Mouse (Mus musculus) neural tube, embryonic 12.5 days (tissue): ENCODE results near the gene Tpmt. TPM values are rescaled to one million over a fixed set of nuclear protein-coding genes. Genes with fewer than 3 reads are reported as not detected.

Experiments
- ATAC-seq: fragments of 200-750 bp; cut with Nextera tagmentation; 2 replicates; pipeline ENCODE4 v1.8.0; 2017; ENCODE audit warnings: low read depth, mild to moderate bottlenecking, moderate TSS enrichment, moderate library complexity; ENCODE audit not compliant: low FRiP score
- H3K27ac ChIP-seq: fragments of 300-500 bp; sonication (generic); 2 replicates; pipeline ENCODE4 v1.5.1; 2016
- H3K27me3 ChIP-seq: fragments of 300-500 bp; sonication (generic); replicated peaks from 2 replicates; pipeline ENCODE4 v1.6.1; 2016; ENCODE audit warnings: mild to moderate bottlenecking
- H3K36me3 ChIP-seq: fragments of 300-500 bp; sonication (generic); 2 replicates; pipeline ENCODE4 v1.6.1; 2016; ENCODE audit warnings: mild to moderate bottlenecking
- H3K4me1 ChIP-seq: fragments of 300-500 bp; sonication (generic); 2 replicates; pipeline ENCODE4 v1.6.1; 2016
- H3K4me2 ChIP-seq: fragments of 300-500 bp; sonication (generic); replicated peaks from 2 replicates; pipeline ENCODE4 v1.6.1; 2016; ENCODE audit warnings: mild to moderate bottlenecking
- H3K4me3 ChIP-seq: fragments of 300-500 bp; sonication (generic); 2 replicates; pipeline ENCODE4 v1.5.1; 2016
- H3K9ac ChIP-seq: fragments of 300-500 bp; sonication (generic); 2 replicates; pipeline ENCODE4 v1.6.1; 2016; ENCODE audit warnings: mild to moderate bottlenecking
- H3K9me3 ChIP-seq: fragments of 300-500 bp; sonication (generic); 2 replicates; pipeline ENCODE4 v1.6.1; 2016; ENCODE audit warnings: mild to moderate bottlenecking
- WGBS: fragments of 180-500 bp; shearing (Covaris S2); methylation state at CpG from one replicate; pipeline ENCODE4 v1.1.7; 2016; 5-methylcytosine and 5-hydroxymethylcytosine counted together
- polyA plus RNA-seq: library from polyadenylated mRNA; unstranded; fragments of >200 nt; fragmentation: Nextera tagmentation; extraction: Ambion mirVana; gene quantifications from 2 replicates; pipeline ENCODE4 v1.2.1, GENCODE M21; 2016

Gene Tpmt
- polyA plus RNA-seq, 1 experiment from 2014 or later, result 37.8 TPM

GRCm38 (mm10) chr13:47033602-47034001 lies 10.9 kb downstream of the Tpmt start:
- no peak overlapping the region for H3K27ac ChIP-seq
- H3K27me3 ChIP-seq, result no peaks in the 10 kb centered on the region
- ATAC-seq, result no peak
- H3K9ac ChIP-seq, result no peak overlapping the region
- H3K36me3 ChIP-seq, result peaks cover 8% of the 10 kb centered on the region; the same call in 1 of the 2 replicates
- no peak overlapping the region for H3K4me3 ChIP-seq
- no peaks in the 10 kb centered on the region for H3K4me1 ChIP-seq
- H3K9me3 ChIP-seq, result no peaks in the 10 kb centered on the region
- no peak overlapping the region for H3K4me2 ChIP-seq
- 90% methylated on average over 4 of the region's 4 CpGs for WGBS

- no peak for ATAC-seq
- Histone ChIP-seq H3K9ac (no peak overlapping the region), H3K27ac (no peak overlapping the region), H3K27me3 (no peaks in the 10 kb centered on the region), H3K4me1 (no peaks in the 10 kb centered on the region), H3K4me3 (no peak overlapping the region), H3K4me2 (no peak overlapping the region), H3K9me3 (no peaks in the 10 kb centered on the region), H3K36me3 (peaks cover 7% of the 10 kb centered on the region; the same call in 1 of the 2 replicates)
- WGBS, result 92% methylated on average over 17 of the region's 17 CpGs
Observed at GRCm38 (mm10) chr13:47030376-47031107, 14.0 kb downstream of the Tpmt start.

- no peak overlapping the region for H3K4me2 ChIP-seq
- H3K27ac ChIP-seq, result no peak overlapping the region
- no peak for ATAC-seq
- no peaks in the 10 kb centered on the region for H3K4me1 ChIP-seq
- no peak overlapping the region for H3K9ac ChIP-seq
- WGBS, result 71% methylated on average over 7 of the region's 7 CpGs
- 0 out of 2 replicates have a peak, but pooled peaks cover 2% of the 10 kb centered on the region for H3K36me3 ChIP-seq
- H3K4me3 ChIP-seq, result no peak overlapping the region
- H3K27me3 ChIP-seq, result no peaks in the 10 kb centered on the region
- no peaks in the 10 kb centered on the region for H3K9me3 ChIP-seq
Observed at GRCm38 (mm10) chr13:47020798-47021197, 23.7 kb downstream of the Tpmt start.

GRCm38 (mm10) chr13:47019774-47020173 lies 24.8 kb downstream of the Tpmt start:
- H3K4me3 ChIP-seq, result no peak overlapping the region
- WGBS, result 87% methylated on average over 7 of the region's 7 CpGs
- H3K9me3 ChIP-seq, result no peaks in the 10 kb centered on the region
- H3K27ac ChIP-seq, result no peak overlapping the region
- 0 out of 2 replicates have a peak, but pooled peaks cover 1% of the 10 kb centered on the region for H3K36me3 ChIP-seq
- no peak overlapping the region for H3K4me2 ChIP-seq
- no peak for ATAC-seq
- no peaks in the 10 kb centered on the region for H3K4me1 ChIP-seq
- no peak overlapping the region for H3K9ac ChIP-seq
- H3K27me3 ChIP-seq, result no peaks in the 10 kb centered on the region; the same call in 1 of the 2 replicates

GRCm38 (mm10) chr13:47017259-47017658 lies 27.3 kb downstream of the Tpmt start:
- Histone ChIP-seq H3K4me3 (no peak overlapping the region), H3K4me1 (peaks cover 9% of the 10 kb centered on the region), H3K9me3 (no peaks in the 10 kb centered on the region), H3K9ac (no peak overlapping the region), H3K36me3 (no peaks in the 10 kb centered on the region), H3K27me3 (peaks cover 3% of the 10 kb centered on the region; the same call in 1 of the 2 replicates), H3K4me2 (no peak overlapping the region), H3K27ac (no peak overlapping the region)
- WGBS, result 47% methylated on average over 5 of the region's 5 CpGs
- ATAC-seq, result no peak

- Histone ChIP-seq H3K36me3 (no peaks in the 10 kb centered on the region), H3K4me2 (peak overlapping the region; percentile 95), H3K27me3 (peaks cover 3% of the 10 kb centered on the region; the same call in 1 of the 2 replicates), H3K27ac (no peak overlapping the region), H3K9me3 (peaks cover 17% of the 10 kb centered on the region), H3K9ac (no peak overlapping the region), H3K4me1 (peaks cover 9% of the 10 kb centered on the region), H3K4me3 (no peak overlapping the region)
- WGBS, result 85% methylated on average over 5 of the region's 5 CpGs
- ATAC-seq, result no peak
Observed at GRCm38 (mm10) chr13:47015195-47015501, 29.4 kb downstream of the Tpmt start.

GRCm38 (mm10) chr13:47014334-47015194 lies 30.0 kb downstream of the Tpmt start, which contains the start of gene Nhlrc1:
Nhlrc1 (minus strand) TSS chr13:47014850.
- H3K4me1 ChIP-seq, result peaks cover 9% of the 10 kb centered on the region
- H3K9ac ChIP-seq, result peak within 1 kb of the TSS; percentile 53
- H3K4me3 ChIP-seq, result peak within 1 kb of the TSS; percentile 51
- no peak within 1 kb of the TSS for H3K27ac ChIP-seq
- H3K36me3 ChIP-seq, result no peaks in the 10 kb centered on the region
- H3K4me2 ChIP-seq, result peak within 1 kb of the TSS; percentile 95
- ATAC-seq, result peak; percentile 82
- peaks cover 22% of the 10 kb centered on the region for H3K9me3 ChIP-seq
- WGBS, result 4% methylated on average over 73 of the region's 73 CpGs
- peaks cover 3% of the 10 kb centered on the region; the same call in 1 of the 2 replicates for H3K27me3 ChIP-seq

GRCm38 (mm10) chr13:47013740-47014139 lies 30.8 kb downstream of the Tpmt start:
- H3K4me2 ChIP-seq, result peak overlapping the region; percentile 95
- H3K36me3 ChIP-seq, result no peaks in the 10 kb centered on the region
- no peak for ATAC-seq
- peaks cover 3% of the 10 kb centered on the region; the same call in 1 of the 2 replicates for H3K27me3 ChIP-seq
- WGBS, result 63% methylated on average over 10 of the region's 10 CpGs
- peak overlapping the region; percentile 51; the same call in 1 of the 2 replicates for H3K4me3 ChIP-seq
- H3K9me3 ChIP-seq, result peaks cover 22% of the 10 kb centered on the region
- no peak overlapping the region for H3K27ac ChIP-seq
- H3K4me1 ChIP-seq, result peaks cover 9% of the 10 kb centered on the region
- no peak overlapping the region for H3K9ac ChIP-seq

- H3K27ac ChIP-seq, result no peak overlapping the region
- no peak overlapping the region for H3K9ac ChIP-seq
- H3K4me3 ChIP-seq, result no peak overlapping the region
- no peaks in the 10 kb centered on the region for H3K4me1 ChIP-seq
- no peaks in the 10 kb centered on the region for H3K36me3 ChIP-seq
- WGBS, result 86% methylated on average over 4 of the region's 4 CpGs
- H3K9me3 ChIP-seq, result no peaks in the 10 kb centered on the region
- ATAC-seq, result no peak
- no peaks in the 10 kb centered on the region for H3K27me3 ChIP-seq
- H3K4me2 ChIP-seq, result no peak overlapping the region
Observed at GRCm38 (mm10) chr13:47001590-47001989, 42.9 kb downstream of the Tpmt start.

GRCm38 (mm10) chr13:46999498-46999897 lies 45.0 kb downstream of the Tpmt start:
- Histone ChIP-seq H3K9me3 (no peaks in the 10 kb centered on the region), H3K36me3 (no peaks in the 10 kb centered on the region), H3K27ac (no peak overlapping the region), H3K4me3 (no peak overlapping the region), H3K4me2 (no peak overlapping the region), H3K9ac (no peak overlapping the region), H3K4me1 (no peaks in the 10 kb centered on the region), H3K27me3 (no peaks in the 10 kb centered on the region)
- 68% methylated on average over 5 of the region's 5 CpGs for WGBS
- no peak for ATAC-seq

GRCm38 (mm10) chr13:46997355-46997754 lies 47.2 kb downstream of the Tpmt start:
- ATAC-seq, result no peak
- 81% methylated on average over 4 of the region's 4 CpGs for WGBS
- Histone ChIP-seq H3K27ac (no peak overlapping the region), H3K9me3 (no peaks in the 10 kb centered on the region), H3K9ac (no peak overlapping the region), H3K36me3 (no peaks in the 10 kb centered on the region), H3K4me1 (no peaks in the 10 kb centered on the region), H3K4me2 (no peak overlapping the region), H3K27me3 (no peaks in the 10 kb centered on the region), H3K4me3 (no peak overlapping the region)

GRCm38 (mm10) chr13:46993274-46993551 lies 51.3 kb downstream of the Tpmt start:
- Histone ChIP-seq H3K4me1 (no peaks in the 10 kb centered on the region), H3K4me3 (no peak overlapping the region), H3K9me3 (no peaks in the 10 kb centered on the region), H3K9ac (no peak overlapping the region), H3K27ac (no peak overlapping the region), H3K36me3 (no peaks in the 10 kb centered on the region), H3K27me3 (no peaks in the 10 kb centered on the region), H3K4me2 (no peak overlapping the region)
- ATAC-seq, result no peak
- 90% methylated on average over 2 of the region's 2 CpGs for WGBS
